Mouse (Mus musculus): ENCODE data around the gene Clstn1. TPM values are rescaled to one million over a fixed set of nuclear protein-coding genes. Genes with fewer than 3 reads are reported as not detected.

Clstn1 gene
- polyA plus RNA-seq (2012; rRNA removed), result 13.4 and 17.2 TPM in 2 replicates

DNA sequence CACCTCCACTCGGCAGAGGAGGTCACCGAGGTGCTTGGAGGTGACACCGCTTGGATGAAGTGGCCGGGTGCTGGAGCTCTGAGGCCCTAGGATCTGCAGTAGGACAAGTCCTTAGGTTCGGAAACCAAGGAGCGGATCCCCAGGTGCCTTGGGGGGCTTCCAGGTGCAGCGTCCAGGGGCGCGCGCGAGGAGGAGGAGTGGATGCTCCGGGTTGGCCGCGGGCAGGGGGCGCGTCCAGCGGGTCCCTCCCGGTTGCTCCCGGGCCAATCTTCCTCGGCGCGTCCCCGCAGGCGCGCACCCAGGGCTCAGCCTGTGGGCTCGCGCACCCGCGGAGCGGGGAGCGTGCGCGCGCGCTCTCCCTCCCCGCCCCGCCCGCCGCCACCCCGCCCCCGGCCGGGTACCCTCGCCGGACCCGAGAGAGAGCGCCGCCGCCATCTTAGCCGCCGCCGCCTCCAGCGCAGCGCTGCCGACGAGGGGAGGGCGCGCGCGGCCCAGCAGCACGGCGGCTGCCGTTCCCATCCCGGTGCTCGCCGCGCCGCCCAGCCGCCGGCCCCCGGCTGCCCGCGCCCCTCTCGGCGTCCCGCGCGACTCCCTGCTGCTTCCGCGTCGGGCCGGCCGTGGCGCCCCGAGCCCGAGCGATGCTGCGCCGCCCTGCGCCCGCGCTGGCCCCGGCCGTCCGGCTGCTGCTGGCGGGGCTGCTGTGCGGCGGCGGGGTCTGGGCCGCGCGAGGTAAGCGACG, at the start of gene Clstn1:
TSS of gene Clstn1 (plus strand) at position 425 of the 739 bp plus-strand sequence.
- H3K27ac ChIP-seq (ENCODE audit: insufficient read depth, low read length), result no peak within 1 kb of the TSS
- no peak for DNase-seq (ENCODE audit: low read depth in 1 of 2, low spot score in 2 of 2)

GRCm38 (mm10) chr4:149539441-149539840, 46.8 kb upstream of the Clstn1 start:
- Histone ChIP-seq H3K27me3 (ENCODE audit: control insufficient read depth, insufficient read depth, low read length) (no peaks in the 10 kb centered on the region), H3K4me1 (ENCODE audit: control insufficient read depth, insufficient read depth, insufficient read length) (no peaks in the 10 kb centered on the region; the same call in 1 of the 2 replicates)
- WGBS, result 84% methylated on average over 8 of the region's 8 CpGs

More for the DNA sequence above, at the start of gene Clstn1:
- peaks cover 11% of the 10 kb centered on the region for H3K4me1 ChIP-seq (ENCODE audit: control insufficient read depth, insufficient read depth, insufficient read length)
- no peaks in the 10 kb centered on the region for H3K36me3 ChIP-seq (ENCODE audit: control insufficient read depth, insufficient read depth, low read length)
- peak within 1 kb of the TSS; percentile 63 for H3K4me3 ChIP-seq (ENCODE audit: extremely low read depth, insufficient read depth, insufficient read length)
- H3K27me3 ChIP-seq (ENCODE audit: control insufficient read depth, insufficient read depth, low read length), result peaks cover 20% of the 10 kb centered on the region
- 5% methylated on average over 88 of the region's 103 CpGs for WGBS
- TF ChIP-seq POLR2A (IDR thresholded peaks at IDR 0.05; ENCODE audit: low read depth, low read length) (no peak), CTCF (IDR thresholded peaks at IDR 0.05; ENCODE audit: extremely low read depth, insufficient read depth, insufficient read length, insufficient replicate concordance) (no peak)

DNA sequence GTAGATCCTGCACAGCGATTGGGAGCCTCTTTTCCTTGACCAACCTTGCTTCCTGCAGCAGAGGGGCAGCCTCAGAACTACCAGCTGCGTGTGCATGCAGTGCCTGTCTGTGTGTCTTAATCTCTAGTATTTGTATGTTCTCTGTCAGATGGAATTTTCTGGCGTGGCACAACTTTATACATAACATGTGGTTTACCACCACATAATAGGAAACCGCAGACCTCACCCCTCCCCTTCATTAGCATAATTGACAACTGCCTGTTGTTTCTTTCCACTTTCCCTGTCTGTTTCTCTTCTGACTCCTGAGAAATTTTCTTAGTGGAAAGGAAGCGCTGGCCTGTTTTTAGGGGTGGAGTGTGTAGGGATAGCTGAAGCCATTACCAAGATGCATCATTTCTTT, 44.3 kb upstream of the Clstn1 start:
- 24% methylated on average over 5 of the region's 5 CpGs for WGBS
- Histone ChIP-seq H3K36me3 (ENCODE audit: control insufficient read depth, insufficient read depth, low read length) (no peaks in the 10 kb centered on the region), H3K4me1 (ENCODE audit: control insufficient read depth, insufficient read depth, insufficient read length) (no peaks in the 10 kb centered on the region; the same call in 1 of the 2 replicates), H3K27me3 (ENCODE audit: control insufficient read depth, insufficient read depth, low read length) (no peaks in the 10 kb centered on the region), H3K4me3 (ENCODE audit: extremely low read depth, insufficient read depth, insufficient read length) (no peak overlapping the region), H3K27ac (ENCODE audit: insufficient read depth, low read length) (no peak overlapping the region)
- TF ChIP-seq CTCF (IDR thresholded peaks at IDR 0.05; ENCODE audit: extremely low read depth, insufficient read depth, insufficient read length, insufficient replicate concordance) (no peak), POLR2A (IDR thresholded peaks at IDR 0.05; ENCODE audit: low read depth, low read length) (no peak)
- DNase-seq (ENCODE audit: low read depth in 1 of 2, low spot score in 2 of 2), result peak in 1 of 2 experiments; percentile 23

More at GRCm38 (mm10) chr4:149539441-149539840, 46.8 kb upstream of the Clstn1 start:
- no peaks in the 10 kb centered on the region for H3K36me3 ChIP-seq (ENCODE audit: control insufficient read depth, insufficient read depth, low read length)
- no peak overlapping the region for H3K27ac ChIP-seq (ENCODE audit: insufficient read depth, low read length)
- no peak overlapping the region for H3K4me3 ChIP-seq (ENCODE audit: extremely low read depth, insufficient read depth, insufficient read length)
- no peak for DNase-seq (ENCODE audit: low read depth in 1 of 2, low spot score in 2 of 2)
- TF ChIP-seq POLR2A (IDR thresholded peaks at IDR 0.05; ENCODE audit: low read depth, low read length) (no peak), CTCF (IDR thresholded peaks at IDR 0.05; ENCODE audit: extremely low read depth, insufficient read depth, insufficient read length, insufficient replicate concordance) (no peak)

DNA sequence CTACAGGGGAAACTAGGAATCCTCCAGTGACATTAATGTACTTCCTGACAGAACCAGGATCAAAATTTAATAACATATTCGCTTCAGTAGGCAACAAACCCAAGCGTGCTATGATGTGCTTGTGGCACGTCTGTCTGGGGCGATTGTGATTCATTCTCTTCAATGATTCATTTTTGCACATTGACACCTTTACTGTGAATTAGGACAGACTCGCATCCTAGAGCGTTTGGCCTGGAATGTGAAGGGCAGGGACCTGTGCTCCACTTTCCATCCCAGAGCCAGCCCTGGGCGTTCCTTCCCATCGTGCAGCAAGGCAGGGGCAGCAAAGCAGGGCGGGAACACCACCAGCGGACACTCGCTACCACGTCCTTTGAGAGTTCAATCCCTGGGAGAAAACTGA, 43.8 kb upstream of the Clstn1 start:
- WGBS, result 86% methylated on average over 12 of the region's 12 CpGs
- no peaks in the 10 kb centered on the region; the same call in 1 of the 2 replicates for H3K4me1 ChIP-seq (ENCODE audit: control insufficient read depth, insufficient read depth, insufficient read length)
- TF ChIP-seq CTCF (IDR thresholded peaks at IDR 0.05; ENCODE audit: extremely low read depth, insufficient read depth, insufficient read length, insufficient replicate concordance) (no peak), POLR2A (IDR thresholded peaks at IDR 0.05; ENCODE audit: low read depth, low read length) (no peak)
- H3K27ac ChIP-seq (ENCODE audit: insufficient read depth, low read length), result no peak overlapping the region
- no peaks in the 10 kb centered on the region for H3K36me3 ChIP-seq (ENCODE audit: control insufficient read depth, insufficient read depth, low read length)
- H3K27me3 ChIP-seq (ENCODE audit: control insufficient read depth, insufficient read depth, low read length), result no peaks in the 10 kb centered on the region
- no peak for DNase-seq (ENCODE audit: low read depth in 1 of 2, low spot score in 2 of 2)
- H3K4me3 ChIP-seq (ENCODE audit: extremely low read depth, insufficient read depth, insufficient read length), result no peak overlapping the region

DNA sequence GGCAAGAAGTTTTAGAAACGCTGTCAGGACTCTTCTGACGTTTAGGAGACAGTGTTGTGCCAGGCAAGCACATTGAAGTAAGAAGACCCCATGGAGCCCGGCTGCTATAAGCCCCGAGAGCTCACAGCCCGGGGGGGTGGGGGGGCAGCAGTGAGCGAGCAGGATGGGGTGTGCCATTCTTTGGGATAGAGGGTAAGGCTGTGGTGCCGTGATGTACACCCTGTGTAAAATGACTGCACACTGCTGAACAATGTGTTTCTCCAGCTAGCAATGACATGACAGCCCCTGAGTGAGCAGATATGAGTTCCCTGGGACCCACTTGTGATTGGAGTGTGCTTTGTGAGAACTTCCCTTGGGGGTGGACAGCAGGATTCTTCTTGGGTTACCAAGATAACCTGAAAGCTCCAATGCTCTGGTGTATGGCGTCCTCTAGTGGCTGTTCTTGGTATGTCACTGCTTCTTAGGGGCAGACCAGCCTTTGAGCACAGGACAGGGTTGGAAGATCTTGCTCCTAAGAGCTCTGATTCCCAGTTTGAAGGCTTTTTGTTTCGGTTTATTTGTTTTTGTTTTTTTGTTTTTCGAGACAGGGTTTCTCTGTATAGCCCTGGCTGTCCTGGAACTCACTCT, 43.2 kb upstream of the Clstn1 start:
- TF ChIP-seq POLR2A (IDR thresholded peaks at IDR 0.05; ENCODE audit: low read depth, low read length), result no peak
- peak; percentile 83; the same call in 1 of the 2 replicates for TF ChIP-seq CTCF (IDR thresholded peaks at IDR 0.05; ENCODE audit: extremely low read depth, insufficient read depth, insufficient read length, insufficient replicate concordance)
- Histone ChIP-seq H3K4me3 (ENCODE audit: extremely low read depth, insufficient read depth, insufficient read length) (no peak overlapping the region), H3K27ac (ENCODE audit: insufficient read depth, low read length) (no peak overlapping the region), H3K36me3 (ENCODE audit: control insufficient read depth, insufficient read depth, low read length) (no peaks in the 10 kb centered on the region), H3K27me3 (ENCODE audit: control insufficient read depth, insufficient read depth, low read length) (no peaks in the 10 kb centered on the region), H3K4me1 (ENCODE audit: control insufficient read depth, insufficient read depth, insufficient read length) (no peaks in the 10 kb centered on the region; the same call in 1 of the 2 replicates)
- DNase-seq (ENCODE audit: low read depth in 1 of 2, low spot score in 2 of 2), result peak; percentile 50 to 69
- WGBS, result 51% methylated on average over 10 of the region's 10 CpGs

- Histone ChIP-seq H3K27ac (ENCODE audit: insufficient read depth, low read length) (no peak overlapping the region), H3K27me3 (ENCODE audit: control insufficient read depth, insufficient read depth, low read length) (no peaks in the 10 kb centered on the region), H3K4me3 (ENCODE audit: extremely low read depth, insufficient read depth, insufficient read length) (no peak overlapping the region), H3K4me1 (ENCODE audit: control insufficient read depth, insufficient read depth, insufficient read length) (no peaks in the 10 kb centered on the region; the same call in 1 of the 2 replicates), H3K36me3 (ENCODE audit: control insufficient read depth, insufficient read depth, low read length) (no peaks in the 10 kb centered on the region)
- DNase-seq (ENCODE audit: low read depth in 1 of 2, low spot score in 2 of 2), result no peak
- 93% methylated on average over 8 of the region's 8 CpGs for WGBS
- TF ChIP-seq POLR2A (IDR thresholded peaks at IDR 0.05; ENCODE audit: low read depth, low read length) (no peak), CTCF (IDR thresholded peaks at IDR 0.05; ENCODE audit: extremely low read depth, insufficient read depth, insufficient read length, insufficient replicate concordance) (no peak)
Measured at GRCm38 (mm10) chr4:149544892-149545291, 41.4 kb upstream of the Clstn1 start.
